Mouse (Mus musculus) fibroblast of lung, adult 2 months (primary cell): ENCODE results near the gene Bud13.
A peak's percentile ranks its signal among the peaks of the same experiment; 100 is the strongest.
"Not testable (repeated sequence)": the region's sequence is repeated elsewhere in the genome, so short reads cannot be mapped to it uniquely, and the experiment has no call there.

Source experiments
- DNase-seq: peaks from one replicate; pipeline ENCODE4 v3.0.0-alpha.2; 2011; ENCODE audit warnings: low read depth

The Bud13 gene

GRCm38 (mm10) chr9:46302142-46302541 is 19.3 kb downstream of the Bud13 start:
- DNase-seq, result peak; percentile 11

- DNase-seq, result no peak
Measured at GRCm38 (mm10) chr9:46309121-46309520, 26.3 kb downstream of the Bud13 start.

GRCm38 (mm10) chr9:46314507-46314906 is 31.7 kb downstream of the Bud13 start:
- peak; percentile 33 for DNase-seq

GRCm38 (mm10) chr9:46314921-46315320 is 32.1 kb downstream of the Bud13 start:
- no peak for DNase-seq

- no peak for DNase-seq
Measured at GRCm38 (mm10) chr9:46315807-46316365, 33.1 kb downstream of the Bud13 start.

GRCm38 (mm10) chr9:46316388-46316787 is 33.6 kb downstream of the Bud13 start:
- no peak for DNase-seq

- DNase-seq, result no peak
Measured at GRCm38 (mm10) chr9:46316909-46317308, 34.1 kb downstream of the Bud13 start.

GRCm38 (mm10) chr9:46317957-46318356 is 35.1 kb downstream of the Bud13 start:
- DNase-seq, result no peak

GRCm38 (mm10) chr9:46319886-46320285 is 37.1 kb downstream of the Bud13 start, which contains the start of gene 4931429L15Rik:
TSS of gene 4931429L15Rik (minus strand) at chr9:46319986.
- not testable (repeated sequence) for DNase-seq

- no peak for DNase-seq
Measured at GRCm38 (mm10) chr9:46320461-46320860, 37.7 kb downstream of the Bud13 start.

- DNase-seq, result no peak
Measured at GRCm38 (mm10) chr9:46326694-46327405, 44.0 kb downstream of the Bud13 start.

GRCm38 (mm10) chr9:46327706-46328571 is 45.1 kb downstream of the Bud13 start:
- DNase-seq, result no peak

- no peak for DNase-seq
Measured at GRCm38 (mm10) chr9:46328572-46329249, 45.9 kb downstream of the Bud13 start.

- DNase-seq, result no peak
Measured at GRCm38 (mm10) chr9:46329250-46329648, 46.4 kb downstream of the Bud13 start.

GRCm38 (mm10) chr9:46329801-46330585 is 47.2 kb downstream of the Bud13 start:
- DNase-seq, result no peak

- DNase-seq, result no peak
Measured at GRCm38 (mm10) chr9:46330586-46330895, 47.7 kb downstream of the Bud13 start.

- no peak for DNase-seq
Measured at GRCm38 (mm10) chr9:46331301-46331700, 48.5 kb downstream of the Bud13 start.

- DNase-seq, result no peak
Measured at GRCm38 (mm10) chr9:46334471-46335025, 51.7 kb downstream of the Bud13 start.

GRCm38 (mm10) chr9:46335461-46335995 is 52.7 kb downstream of the Bud13 start:
- DNase-seq, result no peak

GRCm38 (mm10) chr9:46336294-46336693 is 53.5 kb downstream of the Bud13 start:
- not testable (repeated sequence) for DNase-seq

- no peak for DNase-seq
Measured at GRCm38 (mm10) chr9:46337331-46337730, 54.5 kb downstream of the Bud13 start.
